Mouse (Mus musculus) heart, embryonic 10.5 days (tissue): ENCODE results near the gene Mucl3. TPM values are rescaled to one million over a fixed set of nuclear protein-coding genes. Genes with fewer than 3 reads are reported as not detected.

Experiments used
- polyA plus RNA-seq: library from polyadenylated mRNA; unstranded; fragments of >200 nt; fragmentation: Nextera tagmentation; extraction: Ambion mirVana; gene quantifications from 2 replicates; pipeline ENCODE4 v1.2.1, GENCODE M21; 2016

Gene Mucl3
- polyA plus RNA-seq, 1 experiment from 2014 or later = 0.60 TPM

Other genes starting within 250 kb of the Mucl3 start
- gene H2-Q6, start 218.8 kb downstream of the Mucl3 start, polyA plus RNA-seq = 0.17 and 4.9 TPM in 2 replicates
- gene H2-Q7, start 204.5 kb downstream of the Mucl3 start, polyA plus RNA-seq = 2.2 and 12.2 TPM in 2 replicates
- 0.25 and 4.7 TPM in 2 replicates for gene H2-Q10, start 173.6 kb downstream of the Mucl3 start, polyA plus RNA-seq
- 0.09 TPM in 1 of 2 replicates, not detected in the other for gene Pou5f1, start 137.7 kb downstream of the Mucl3 start, polyA plus RNA-seq
- 43.1 and 43.8 TPM in 2 replicates for gene Tcf19, start 126.9 kb downstream of the Mucl3 start, polyA plus RNA-seq
- 17.2 and 17.9 TPM in 2 replicates for gene Cchcr1, start 126.6 kb downstream of the Mucl3 start, polyA plus RNA-seq
- 0.81 and 1.1 TPM in 2 replicates for gene Psors1c2, start 110.5 kb downstream of the Mucl3 start, polyA plus RNA-seq
- 0.20 and 0.63 TPM in 2 replicates for gene Cdsn, start 91.6 kb downstream of the Mucl3 start, polyA plus RNA-seq
- not detected in 2 replicates for gene 2300002M23Rik, start 76.2 kb downstream of the Mucl3 start, polyA plus RNA-seq
- gene Sfta2, start 42.1 kb downstream of the Mucl3 start, polyA plus RNA-seq = not detected in 2 replicates
- gene Gm9573, start 17.1 kb downstream of the Mucl3 start, polyA plus RNA-seq = not detected in 2 replicates
- 17.5 and 18.6 TPM in 2 replicates for gene Vars2, start 23.9 kb upstream of the Mucl3 start, polyA plus RNA-seq
- 34.7 and 43.5 TPM in 2 replicates for gene Gtf2h4, start 30.0 kb upstream of the Mucl3 start, polyA plus RNA-seq
- gene Ddr1, start 60.9 kb upstream of the Mucl3 start, polyA plus RNA-seq = 109 and 158 TPM in 2 replicates
- 13.2 and 16.8 TPM in 2 replicates for gene Ier3, start 178.0 kb upstream of the Mucl3 start, polyA plus RNA-seq
- gene Flot1, start 179.5 kb upstream of the Mucl3 start, polyA plus RNA-seq = 66.2 and 71.7 TPM in 2 replicates
- gene Tubb5, start 194.6 kb upstream of the Mucl3 start, polyA plus RNA-seq = 911 and 1,091 TPM in 2 replicates
- 25.3 and 29.1 TPM in 2 replicates for gene Mdc1, start 197.8 kb upstream of the Mucl3 start, polyA plus RNA-seq
- 56.5 and 58.3 TPM in 2 replicates for gene Nrm, start 217.6 kb upstream of the Mucl3 start, polyA plus RNA-seq
- gene Ppp1r18, start 221.9 kb upstream of the Mucl3 start, polyA plus RNA-seq = 19.9 and 22.2 TPM in 2 replicates
- gene Dhx16, start 236.1 kb upstream of the Mucl3 start, polyA plus RNA-seq = 34.8 and 44.5 TPM in 2 replicates